ENCODE assay signal across 9 mouse cellular contexts in the genomic region with DNA sequence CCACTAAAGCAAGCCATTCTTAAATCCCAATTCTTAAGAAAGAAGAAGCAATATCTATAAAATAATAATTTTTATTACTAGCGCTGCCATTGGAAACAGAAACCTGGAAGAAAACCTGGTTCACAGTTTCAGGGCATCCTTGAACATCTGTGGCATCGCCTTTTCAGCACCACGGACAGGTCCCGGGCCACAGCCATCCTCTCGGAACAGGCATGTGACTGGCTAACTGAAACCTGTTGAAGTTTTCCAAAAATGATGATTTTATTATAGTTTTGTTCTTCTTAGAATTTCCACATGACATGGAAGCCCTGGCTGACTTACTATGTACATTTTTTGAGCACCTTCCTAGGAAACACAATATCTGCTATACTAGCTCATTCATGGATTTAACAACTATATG. TPM values are rescaled to one million over a fixed set of nuclear protein-coding genes. Genes with fewer than 3 reads are reported as not detected.
A peak's percentile ranks its signal among the peaks of the same experiment; 100 is the strongest.
DNase-seq lines count a peak whose midpoint lies in the region; ATAC-seq and TF ChIP-seq lines count a peak whose summit lies in the region.
"Had no signal": no experiment of that assay in that cellular context is flagged by ENCODE, and none has a peak within 500 bp of the region (broad histone marks: within the 10 kb centered on the region; RNA-seq: fewer than 3 reads in every experiment).

No protein-coding gene starts in this region.

- WGBS in intestine, embryonic 14.5 days = 14% methylated on average over 5 of the region's 5 CpGs
- WGBS in intestine, postnatal 0 days = 17% methylated on average over 5 of the region's 5 CpGs
- 26% methylated on average over 5 of the region's 5 CpGs for WGBS in forebrain, embryonic 13.5 days

- no peak overlapping the region for H3K4me2 ChIP-seq in intestine, embryonic 14.5 days (ENCODE audit: low read length)
- no peak overlapping the region for H3K4me2 ChIP-seq in intestine, postnatal 0 days (replicated peaks; ENCODE audit: low read depth)
- H3K4me2 ChIP-seq in forebrain, embryonic 13.5 days = no peak overlapping the region

- no peaks in the 10 kb centered on the region for H3K27me3 ChIP-seq in intestine, embryonic 14.5 days (replicated peaks; ENCODE audit: control insufficient read depth, insufficient read depth, low read length)
- no peaks in the 10 kb centered on the region for H3K27me3 ChIP-seq in intestine, postnatal 0 days (replicated peaks; ENCODE audit: control insufficient read depth, insufficient read depth, low read length)
- no peaks in the 10 kb centered on the region for H3K27me3 ChIP-seq in forebrain, embryonic 13.5 days

- H3K4me3 ChIP-seq in intestine, embryonic 14.5 days (ENCODE audit: low read depth, low read length) = no peak overlapping the region
- H3K4me3 ChIP-seq in intestine, postnatal 0 days (ENCODE audit: low read depth, low read length) = no peak overlapping the region
- H3K4me3 ChIP-seq in forebrain, embryonic 13.5 days = no peak overlapping the region

- no peak overlapping the region for H3K27ac ChIP-seq in intestine, embryonic 14.5 days (ENCODE audit: low read depth)
- no peak overlapping the region for H3K27ac ChIP-seq in intestine, postnatal 0 days (ENCODE audit: low read depth, low read length)
- H3K27ac ChIP-seq in forebrain, embryonic 13.5 days = no peak overlapping the region
- H3K27ac ChIP-seq: macrophage had no signal

- DNase-seq in intestine, embryonic 14.5 days (ENCODE audit: low spot score) = peak; percentile 85
- DNase-seq in A20 (ENCODE audit: low read depth, low spot score) (peak; percentile 35), ZHBTc4 (ENCODE audit: low read depth, low spot score) (peak; percentile 54)
- peak; percentile 24 to 83 for DNase-seq in kidney, postnatal 36 days
- no peak for DNase-seq in cerebellum, postnatal 36 days
- no peak for DNase-seq in left cerebral cortex, adult 11 months (ENCODE audit: low spot score)

- H3K9me3 ChIP-seq in intestine, embryonic 14.5 days (ENCODE audit: control insufficient read depth, low read length) = no peaks in the 10 kb centered on the region
- H3K9me3 ChIP-seq in intestine, postnatal 0 days (ENCODE audit: control insufficient read depth) = no peaks in the 10 kb centered on the region
- H3K9me3 ChIP-seq in forebrain, embryonic 13.5 days (replicated peaks) = no peaks in the 10 kb centered on the region

- no peaks in the 10 kb centered on the region for H3K36me3 ChIP-seq in intestine, embryonic 14.5 days (ENCODE audit: control insufficient read depth, insufficient read depth, low read length)
- no peaks in the 10 kb centered on the region for H3K36me3 ChIP-seq in intestine, postnatal 0 days (ENCODE audit: control insufficient read depth, insufficient read depth)
- no peaks in the 10 kb centered on the region for H3K36me3 ChIP-seq in forebrain, embryonic 13.5 days (ENCODE audit: poor library complexity, severe bottlenecking)

- TF ChIP-seq CTCF in intestine, postnatal 0 days (IDR thresholded peaks at IDR 0.05; ENCODE audit: low read depth) = no peak

- ATAC-seq in intestine, embryonic 14.5 days (replicated peaks; ENCODE audit: low FRiP score, low TSS enrichment, low read depth) = no peak
- ATAC-seq in intestine, postnatal 0 days = no peak
- ATAC-seq in forebrain, embryonic 13.5 days = no peak

- H3K4me1 ChIP-seq in intestine, embryonic 14.5 days (replicated peaks; ENCODE audit: control insufficient read depth, insufficient read depth, low read length) = no peaks in the 10 kb centered on the region
- no peaks in the 10 kb centered on the region for H3K4me1 ChIP-seq in intestine, postnatal 0 days (replicated peaks; ENCODE audit: control insufficient read depth, insufficient read depth, low read length)
- no peaks in the 10 kb centered on the region for H3K4me1 ChIP-seq in forebrain, embryonic 13.5 days

- no peak overlapping the region for H3K9ac ChIP-seq in intestine, embryonic 14.5 days (ENCODE audit: low read length)
- H3K9ac ChIP-seq in intestine, postnatal 0 days (ENCODE audit: low read depth, low read length) = no peak overlapping the region
- H3K9ac ChIP-seq in forebrain, embryonic 13.5 days = no peak overlapping the region

RNA-seq across cellular contexts. Expression of a gene that starts 24.5 kb away (rescaled TPM):
- polyA plus RNA-seq in intestine, embryonic 14.5 days (2014; fragmentation: Nextera tagmentation; extraction: Ambion mirVana) = 36.4 and 46.1 TPM in 2 replicates
- 29.9 and 30.8 TPM in 2 replicates for polyA plus RNA-seq in intestine, postnatal 0 days (2015; fragmentation: Nextera tagmentation; extraction: Ambion mirVana)
- 26.3 and 29.2 TPM in 2 replicates for polyA plus RNA-seq in forebrain, embryonic 13.5 days (2015; fragmentation: Nextera tagmentation; extraction: Ambion mirVana)

RNA-seq across cellular contexts. Expression of a gene that starts 26.4 kb away (rescaled TPM):
- polyA plus RNA-seq in intestine, embryonic 14.5 days (2014; fragmentation: Nextera tagmentation; extraction: Ambion mirVana) = 7.4 and 10.4 TPM in 2 replicates
- 8.9 and 9.0 TPM in 2 replicates for polyA plus RNA-seq in intestine, postnatal 0 days (2015; fragmentation: Nextera tagmentation; extraction: Ambion mirVana)
- 6.3 and 8.8 TPM in 2 replicates for polyA plus RNA-seq in forebrain, embryonic 13.5 days (2015; fragmentation: Nextera tagmentation; extraction: Ambion mirVana)

Comparison
In these comparisons a context has a peak if more than half of its experiments do, and no peak if none do; other contexts are left out.
1. DNase-seq: peak in intestine, embryonic 14.5 days (single experiment), A20 (single experiment), ZHBTc4 (single experiment) and kidney, postnatal 36 days (2 of 2); none in cerebellum, postnatal 36 days (0 of 2) and left cerebral cortex, adult 11 months (single experiment).